Mouse (Mus musculus): ENCODE data around the gene Vmn1r231. TPM values are rescaled to one million over a fixed set of nuclear protein-coding genes. Genes with fewer than 3 reads are reported as not detected.

The Vmn1r231 gene
- polyA plus RNA-seq (2015; fragmentation: Nextera tagmentation; extraction: Ambion mirVana) = not detected in 2 replicates

DNA sequence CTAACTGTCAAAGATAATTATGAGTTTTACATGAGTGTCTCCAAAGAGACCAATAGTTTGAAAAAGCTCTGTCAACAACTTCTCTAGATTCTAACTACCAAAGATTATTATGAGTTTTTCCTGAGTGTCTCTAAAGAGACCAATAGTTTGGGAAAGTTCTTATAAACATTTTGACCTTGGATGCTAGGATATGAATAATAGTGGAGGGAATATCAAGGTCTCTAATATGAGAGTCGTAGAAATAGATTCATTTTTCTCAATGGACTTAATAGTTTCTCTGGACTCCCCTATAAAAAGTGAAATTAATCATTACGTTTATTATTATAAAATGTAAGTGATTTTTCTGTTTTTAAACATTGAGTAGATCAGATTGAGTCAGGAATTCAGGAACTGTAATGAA is at the start of gene Vmn1r231:
Vmn1r231 (minus strand) TSS at position 101 of the 400 bp plus-strand sequence.

GRCm38 (mm10) chr17:20944985-20945891 is 40.3 kb upstream of the Vmn1r231 start, which contains the start of gene Ppp2r1a:
TSS of gene Ppp2r1a (plus strand) at chr17:20945311.

DNA sequence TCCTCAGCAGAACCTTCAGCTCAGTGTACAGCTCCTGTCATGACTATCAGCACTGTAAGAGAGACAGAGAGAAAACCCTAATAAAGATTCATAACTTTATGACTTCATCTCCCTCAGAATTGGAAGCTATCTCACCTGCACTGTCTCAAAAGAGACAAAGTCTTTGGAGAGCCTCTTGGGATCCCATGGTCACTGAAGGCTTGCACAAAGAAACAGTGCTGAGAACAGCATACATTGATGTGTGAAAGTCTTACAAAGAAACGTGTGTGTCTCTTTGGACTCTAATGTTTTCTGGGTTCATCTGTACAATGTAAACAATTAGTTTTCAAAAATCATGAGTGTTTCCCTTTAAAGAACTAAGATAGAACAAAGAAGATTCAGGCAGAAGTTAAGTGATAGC is 14.7 kb upstream of the Vmn1r231 start, which contains the start of gene Vmn1r232:
Vmn1r232 (minus strand) TSS at position 101 of the 400 bp plus-strand sequence.

DNA sequence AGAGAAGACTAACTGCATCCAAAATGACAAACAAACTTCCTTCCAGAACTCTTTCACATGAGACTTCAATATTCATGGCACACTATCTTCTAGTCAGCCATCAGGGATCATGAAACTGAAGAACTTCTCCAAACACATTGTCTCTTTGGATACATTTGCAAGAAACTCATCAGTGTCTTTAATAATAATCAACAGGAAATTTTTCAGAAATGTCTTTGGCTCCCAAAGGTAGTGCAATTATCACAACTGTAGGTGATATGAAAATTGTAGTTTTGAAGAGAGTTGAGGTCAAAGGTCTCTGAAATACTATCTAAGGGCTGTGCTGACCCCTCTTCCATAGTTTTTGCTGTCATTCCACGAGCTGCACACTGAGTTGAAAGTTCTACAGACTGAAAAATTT is 64.7 kb downstream of the Vmn1r231 start, which contains the start of gene Vmn1r230:
Vmn1r230 (plus strand) TSS at position 301 of the 400 bp plus-strand sequence.

Other genes with a start within 250 kb of the Vmn1r231 start
- not detected in 2 replicates for gene Vmn1r226, start 222.2 kb downstream of the Vmn1r231 start, polyA plus RNA-seq (2015; fragmentation: Nextera tagmentation; extraction: Ambion mirVana)
- gene Vmn1r227, start 175.2 kb downstream of the Vmn1r231 start, polyA plus RNA-seq (2015; fragmentation: Nextera tagmentation; extraction: Ambion mirVana) = not detected in 2 replicates
- gene Vmn1r228, start 118.9 kb downstream of the Vmn1r231 start, polyA plus RNA-seq (2015; fragmentation: Nextera tagmentation; extraction: Ambion mirVana) = not detected in 2 replicates
- not detected in 2 replicates for gene Vmn1r229, start 93.5 kb downstream of the Vmn1r231 start, polyA plus RNA-seq (2015; fragmentation: Nextera tagmentation; extraction: Ambion mirVana)
- not detected in 2 replicates for gene Vmn1r230, start 64.6 kb downstream of the Vmn1r231 start, polyA plus RNA-seq (2015; fragmentation: Nextera tagmentation; extraction: Ambion mirVana)
- not detected in 2 replicates for gene Vmn1r232, start 14.6 kb upstream of the Vmn1r231 start, polyA plus RNA-seq (2015; fragmentation: Nextera tagmentation; extraction: Ambion mirVana)
- 687 and 790 TPM in 2 replicates for gene Ppp2r1a, start 40.2 kb upstream of the Vmn1r231 start, polyA plus RNA-seq (2015; fragmentation: Nextera tagmentation; extraction: Ambion mirVana)
- not detected in 2 replicates for gene Vmn1r233, start 91.4 kb upstream of the Vmn1r231 start, polyA plus RNA-seq (2015; fragmentation: Nextera tagmentation; extraction: Ambion mirVana)
- gene Zfp160, start 103.8 kb upstream of the Vmn1r231 start, polyA plus RNA-seq (2015; fragmentation: Nextera tagmentation; extraction: Ambion mirVana) = 13.8 and 15.6 TPM in 2 replicates

Measured in neural tube, postnatal 0 days (tissue).